Mouse (Mus musculus) liver, postnatal 0 days (tissue): ENCODE measurements at regions not wholly inside any gene's neighbourhood (a gene's known extent, or its start where the extent isn't known, plus 50 kb on each side); places are given as distances from the start of the nearest gene placed in this dataset.

Experiments used
- CTCF ChIP-seq: sonication (generic); IDR thresholded peaks from 2 replicates; pipeline ENCODE4 v1.5.1; 2016; ENCODE audit warnings: antibody characterized with exemption, low read depth
- EP300 ChIP-seq: IDR thresholded peaks from 2 replicates; pipeline ENCODE4 v1.6.1; 2016; ENCODE audit warnings: antibody characterized with exemption, low read depth, mild to moderate bottlenecking

GRCm38 (mm10) chr2:137814945-137815344 lies 441.4 kb upstream of the Btbd3 start:
- TF ChIP-seq EP300, result no peak
- no peak for TF ChIP-seq CTCF
